Mouse (Mus musculus) heart, postnatal 4 days (tissue): ENCODE results near the gene Yeats4. TPM values are rescaled to one million over a fixed set of nuclear protein-coding genes. Genes with fewer than 3 reads are reported as not detected.
"Not testable (repeated sequence)": the region's sequence is repeated elsewhere in the genome, so short reads cannot be mapped to it uniquely, and the experiment has no call there.

Source experiments
- DNase-seq: peaks from one replicate; pipeline ENCODE4 v3.0.0; 2021
- total RNA-seq, 2 experiments: library from RNA; stranded (reverse); gene quantifications; 2 replicates each; pipeline ENCODE4 v1.2.3; 2021

The Yeats4 gene
- 10 to 100 TPM; 38.9 to 41.0 TPM for total RNA-seq

GRCm38 (mm10) chr10:117224102-117224990, at the start of gene Yeats4:
Gene Yeats4 (minus strand): TSS chr10:117224507.
- peak; percentile 95 for DNase-seq

DNA sequence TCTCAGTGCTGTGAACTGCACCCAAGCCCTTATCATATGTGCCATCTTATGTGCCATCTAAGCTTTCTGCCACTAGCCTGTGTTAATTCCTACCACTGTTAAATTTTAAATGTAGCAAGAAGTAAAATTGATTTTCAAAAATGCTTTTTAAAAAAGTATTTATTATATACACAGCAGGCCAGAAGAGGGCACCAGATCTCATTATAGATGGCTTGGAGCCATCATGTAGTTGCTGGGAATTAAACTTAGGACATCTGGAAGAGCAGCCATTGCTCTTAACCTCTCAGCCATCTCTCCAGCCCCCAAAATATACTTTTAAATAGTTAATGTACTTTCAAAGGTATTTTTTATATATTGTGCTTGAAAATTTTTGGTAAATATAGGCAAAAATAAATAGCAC, 47.7 kb upstream of the Yeats4 start:
- no peak for DNase-seq

DNA sequence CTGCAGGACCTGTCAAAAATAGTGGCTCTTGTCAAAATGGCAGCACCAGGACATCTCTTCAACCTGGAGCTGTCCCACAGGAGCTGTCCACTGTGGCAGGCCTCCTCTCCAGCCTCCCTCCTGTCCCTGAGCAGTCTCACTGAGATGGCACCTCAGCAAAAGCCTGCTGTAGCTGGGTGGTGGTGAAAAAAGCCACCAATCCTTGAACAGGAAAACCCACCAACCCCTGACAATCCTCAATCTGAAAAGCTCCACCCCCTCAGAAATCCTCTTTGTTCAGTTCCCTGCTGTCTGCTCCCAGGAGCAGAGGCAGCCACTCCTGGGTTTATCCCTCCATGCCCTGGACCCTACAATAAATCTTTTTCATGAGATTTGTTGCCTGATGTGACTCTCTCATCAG, 35.6 kb upstream of the Yeats4 start:
- DNase-seq, result no peak

DNA sequence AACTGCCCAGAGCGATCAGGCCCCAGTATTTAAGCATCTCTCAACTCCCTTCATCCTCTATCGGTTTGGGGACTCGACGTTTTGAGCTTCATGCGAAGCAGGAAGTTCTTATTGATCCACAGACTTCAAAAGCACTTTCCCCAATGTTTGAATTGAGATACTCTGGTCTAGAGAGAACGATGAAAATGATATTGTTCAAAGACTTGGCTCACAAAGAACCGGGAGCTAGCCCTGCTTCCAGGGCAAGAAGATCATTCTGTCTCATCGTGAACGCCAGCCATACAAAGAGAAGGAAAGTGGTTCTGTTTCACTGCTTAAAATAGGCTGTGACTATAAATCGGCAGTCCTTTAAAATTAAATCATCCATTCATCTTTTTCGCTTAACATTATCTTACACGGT, 14.3 kb upstream of the Yeats4 start, which contains the start of gene 9530003J23Rik:
Gene 9530003J23Rik (minus strand): TSS at position 101 of the 400 bp plus-strand sequence.
- no peak for DNase-seq

DNA sequence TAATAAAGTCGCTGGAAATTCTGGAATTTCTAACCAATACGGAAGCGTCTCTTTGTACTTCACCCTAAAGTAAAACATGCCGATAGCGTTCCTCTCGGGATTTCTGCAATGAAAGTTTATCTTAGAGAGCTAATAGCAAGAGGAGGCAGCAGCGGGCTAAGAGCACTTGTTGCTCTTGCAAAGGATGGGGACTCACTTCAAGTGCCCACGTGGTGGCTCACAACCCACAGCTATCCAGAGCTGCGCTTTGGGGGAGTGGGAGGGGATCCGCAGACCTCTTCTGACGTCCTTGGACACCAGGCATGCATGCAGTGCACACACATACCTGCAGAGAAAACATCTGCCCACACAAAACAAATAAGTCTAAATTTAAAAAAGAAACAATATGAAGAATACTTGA, 11.6 kb upstream of the Yeats4 start:
- no peak for DNase-seq

DNA sequence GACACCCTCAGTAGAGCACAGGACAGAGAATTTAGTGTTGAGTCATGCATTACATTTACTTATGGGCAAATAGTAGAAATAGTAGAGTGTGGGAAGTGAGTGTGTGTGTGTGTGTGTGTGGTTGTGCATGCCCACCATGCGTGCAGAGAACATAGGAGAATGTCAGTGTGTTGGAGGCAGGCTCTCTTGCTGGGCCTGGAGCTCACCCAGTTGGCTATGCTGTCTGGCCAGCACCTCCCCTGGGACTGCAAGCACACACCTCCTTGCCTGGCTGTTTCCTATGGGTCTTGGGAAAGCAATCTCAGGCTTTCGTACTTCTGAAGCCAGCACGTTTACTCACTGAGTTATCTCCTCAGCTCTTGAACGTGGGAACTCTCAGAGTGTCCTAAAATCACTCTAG, 10.5 kb upstream of the Yeats4 start:
- no peak for DNase-seq

DNA sequence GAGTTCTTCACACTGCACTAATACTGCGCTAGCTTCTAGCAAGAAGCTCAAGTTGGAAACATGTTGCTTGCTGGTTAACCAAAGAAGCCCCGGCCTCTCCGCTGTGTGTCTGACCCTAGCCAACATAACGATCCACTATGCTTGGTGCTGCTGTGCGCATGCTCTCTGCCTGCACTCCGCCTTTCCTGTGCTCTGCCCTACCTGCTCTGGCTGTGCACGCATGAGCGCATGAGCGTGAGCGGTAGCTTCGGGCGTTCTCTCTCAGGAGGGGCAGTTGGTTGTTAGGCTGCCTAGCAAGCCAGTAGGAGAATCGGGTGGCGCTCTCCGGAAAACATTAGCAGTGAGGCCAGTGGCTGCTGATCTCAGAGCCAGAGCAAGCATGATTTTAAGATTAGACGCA, 5.5 kb upstream of the Yeats4 start:
- DNase-seq, result no peak

DNA sequence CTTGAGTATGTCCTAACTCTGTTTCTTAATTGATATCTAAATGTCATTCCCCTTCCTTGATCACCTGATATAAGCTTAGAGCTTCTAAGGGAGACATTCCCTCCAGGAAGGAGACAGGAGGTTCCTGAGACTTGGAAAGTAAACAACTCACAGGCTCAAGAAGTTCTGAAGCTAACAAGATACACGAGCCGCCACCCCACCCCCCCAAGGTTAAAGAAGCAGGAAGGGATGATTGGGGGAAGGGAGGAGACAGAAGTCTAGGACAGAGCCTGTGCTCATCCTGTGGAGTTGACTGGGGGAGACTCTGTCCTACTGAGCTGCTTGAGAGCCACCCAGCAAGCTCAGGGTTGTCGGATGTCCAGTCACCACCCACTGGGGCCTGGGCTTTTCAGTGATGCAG, 1.7 kb upstream of the Yeats4 start:
- no peak for DNase-seq

DNA sequence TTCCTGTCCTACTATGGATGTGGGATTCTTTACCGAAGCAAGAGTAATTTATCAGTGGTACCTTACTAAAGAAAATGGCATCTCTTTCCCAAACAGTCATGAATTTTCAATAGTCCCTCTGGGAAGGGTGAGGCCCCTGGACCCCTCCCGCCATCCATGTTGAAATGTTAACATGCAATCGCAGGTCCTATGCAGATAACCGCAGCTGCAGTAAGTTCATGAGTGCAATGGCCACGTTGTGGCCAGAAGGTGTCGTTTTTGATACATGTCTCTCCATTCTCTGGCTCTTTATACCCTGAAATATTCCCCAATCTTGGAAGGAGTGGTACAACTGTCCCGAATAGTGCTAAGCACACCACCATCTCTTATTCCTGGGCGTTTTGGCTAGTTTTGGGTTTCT, 787 bp upstream of the Yeats4 start:
- no peak for DNase-seq

- no peak for DNase-seq
These were observed 577 bp downstream of the Yeats4 start for GRCm38 (mm10) chr10:117223758-117224101.

DNA sequence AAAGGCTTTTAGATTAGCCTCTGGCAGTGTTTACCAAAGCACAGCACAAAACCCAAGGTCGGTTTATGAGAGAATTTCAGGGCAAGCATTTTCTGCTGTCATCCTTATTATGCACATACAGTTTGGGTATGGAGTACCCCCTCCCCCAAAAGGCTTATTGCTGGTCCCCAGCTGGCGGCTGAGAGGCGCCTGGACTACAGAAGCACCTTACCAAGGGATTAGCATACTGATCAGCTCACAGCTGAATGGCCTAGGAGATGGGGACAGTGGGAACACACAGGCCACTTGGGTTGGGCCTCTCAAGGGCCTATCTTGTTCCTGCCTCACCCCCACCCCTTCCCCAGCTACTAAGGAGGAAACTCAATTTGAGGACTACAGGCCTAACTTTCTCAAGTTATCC, 1.5 kb downstream of the Yeats4 start:
- no peak for DNase-seq

GRCm38 (mm10) chr10:117218351-117218750, 6.0 kb downstream of the Yeats4 start:
- DNase-seq, result no peak

DNA sequence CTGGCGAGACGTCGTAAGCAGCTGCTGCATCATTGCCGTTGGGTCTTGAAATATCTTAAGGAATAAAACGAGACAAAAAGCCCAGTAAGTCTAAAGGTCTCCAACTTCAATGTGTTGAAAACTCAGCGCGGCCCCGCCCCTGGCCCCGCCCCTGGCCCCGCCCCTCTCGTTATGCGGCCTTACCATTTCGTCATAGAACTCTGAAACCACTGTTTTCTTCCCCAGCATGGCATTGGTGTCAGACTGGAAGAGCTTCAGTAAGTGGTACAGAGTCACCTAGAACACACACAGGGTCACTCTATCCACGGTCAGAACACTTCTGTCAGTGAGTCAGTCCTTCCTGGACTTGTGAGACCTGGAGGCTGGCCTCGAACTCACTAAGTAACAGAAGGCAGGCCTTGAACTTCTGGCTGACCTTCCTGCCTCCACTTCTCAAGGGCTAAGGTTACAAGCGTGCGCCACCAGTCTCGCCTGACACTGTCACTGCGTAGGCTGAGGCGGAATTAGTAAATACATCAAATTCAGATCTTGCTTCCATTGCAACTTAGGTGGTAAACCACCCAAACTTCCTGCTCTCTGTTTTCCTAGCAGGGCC, 7.0 kb downstream of the Yeats4 start:
- no peak for DNase-seq

- peak; percentile 67 for DNase-seq
These were observed 7.5 kb downstream of the Yeats4 start for GRCm38 (mm10) chr10:117216793-117217192.

- DNase-seq, result no peak
These were observed 8.2 kb downstream of the Yeats4 start for GRCm38 (mm10) chr10:117216132-117216495.

DNA sequence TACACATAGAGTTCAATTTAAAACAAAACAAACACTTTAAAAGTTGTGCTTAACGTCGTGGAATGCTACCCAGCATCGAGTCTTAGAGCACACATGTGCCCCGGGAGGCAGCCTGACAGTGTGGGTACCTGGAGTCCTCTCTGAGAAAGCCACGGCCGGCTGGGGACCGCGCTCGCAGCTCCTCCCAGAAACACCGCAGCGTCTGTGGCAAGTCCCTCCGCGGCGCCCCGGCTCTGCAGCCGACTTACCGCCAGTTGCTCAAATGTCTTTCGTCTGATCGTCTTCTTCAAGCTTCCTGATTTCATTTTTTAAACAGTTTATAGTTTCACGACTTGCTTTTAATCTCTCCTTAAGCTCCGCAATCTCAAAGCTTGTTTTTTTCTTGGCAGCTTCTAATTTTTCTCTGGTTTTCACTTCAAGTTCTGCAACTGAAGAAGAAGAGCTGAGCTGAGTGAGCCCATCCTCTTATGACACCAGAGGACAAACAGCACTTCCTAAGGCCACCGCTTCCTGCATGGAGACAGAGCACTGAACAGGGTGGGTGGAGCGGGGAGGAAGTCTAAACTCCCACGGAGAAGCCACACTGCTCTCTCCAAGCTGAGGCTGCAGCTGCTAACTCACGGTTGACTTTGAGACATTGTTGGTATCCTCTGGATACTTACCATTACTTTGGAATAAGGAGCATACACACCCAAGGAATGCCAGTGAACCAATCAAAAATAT, 8.7 kb downstream of the Yeats4 start:
- no peak for DNase-seq

DNA sequence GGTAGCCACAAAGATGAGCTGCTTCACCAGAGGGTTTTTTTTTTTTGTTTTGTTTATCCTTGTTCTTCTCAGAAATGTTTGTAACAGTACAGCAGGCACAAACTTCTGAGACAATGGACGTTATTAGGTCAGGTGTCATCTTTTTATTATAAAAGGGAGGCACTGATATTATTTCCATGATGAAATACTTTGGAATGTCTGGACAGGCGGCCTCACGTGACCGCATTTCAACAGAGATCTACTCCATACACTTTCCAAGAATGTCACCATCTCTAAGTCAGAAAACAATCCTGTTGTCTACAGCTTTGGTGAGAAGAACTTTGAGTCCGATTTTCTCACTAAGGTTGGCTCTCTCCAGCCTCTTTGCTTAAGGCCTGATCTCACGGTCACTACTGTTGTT, 13.3 kb downstream of the Yeats4 start:
- no peak for DNase-seq

GRCm38 (mm10) chr10:117209469-117209938, 14.8 kb downstream of the Yeats4 start:
- peak; percentile 47 for DNase-seq

GRCm38 (mm10) chr10:117208787-117209186, 15.5 kb downstream of the Yeats4 start:
- DNase-seq, result not testable (repeated sequence)

DNA sequence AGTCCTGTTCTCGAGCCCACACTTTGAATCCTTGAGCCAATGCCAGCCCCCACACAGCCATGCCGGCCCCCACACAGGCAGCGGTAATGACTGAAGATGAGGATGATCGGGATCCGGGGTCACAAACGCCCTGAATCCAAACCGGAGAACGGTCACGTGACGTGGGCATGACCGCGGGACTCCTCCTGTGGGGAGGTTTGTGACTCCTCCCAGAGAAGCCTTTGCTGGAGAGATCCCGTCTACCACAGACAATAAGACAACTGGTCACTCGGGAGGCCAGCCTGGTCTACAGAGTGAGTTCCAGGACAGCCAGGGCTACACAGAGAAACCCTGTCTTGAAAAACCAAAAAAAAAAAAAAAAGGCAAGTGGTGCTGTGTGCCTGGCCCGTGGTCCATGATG, 16.1 kb downstream of the Yeats4 start:
- DNase-seq, result no peak

- no peak for DNase-seq
These were observed 18.2 kb downstream of the Yeats4 start for GRCm38 (mm10) chr10:117206070-117206469.

DNA sequence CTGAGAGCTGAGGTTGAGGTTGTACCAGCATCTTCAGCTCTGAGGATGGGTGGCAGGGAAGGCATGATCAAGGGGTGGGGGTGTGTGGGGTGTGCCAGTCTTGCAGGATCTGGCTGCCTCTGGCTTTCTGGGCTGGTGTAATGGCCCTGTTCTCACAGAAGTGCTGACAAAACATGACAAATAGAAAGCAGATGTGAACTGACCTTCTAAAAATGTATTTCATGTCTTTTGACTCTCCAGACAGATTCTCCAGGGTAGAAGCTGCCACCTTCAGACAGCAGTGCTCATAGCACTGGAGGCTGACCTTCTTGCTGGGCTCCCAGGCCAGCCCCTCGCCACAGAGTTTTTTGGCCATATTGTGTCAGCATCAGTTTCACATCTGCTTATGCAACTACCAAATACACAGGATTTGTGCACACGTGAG, 20.7 kb downstream of the Yeats4 start:
- DNase-seq, result no peak

GRCm38 (mm10) chr10:117202981-117203557, 21.2 kb downstream of the Yeats4 start:
- DNase-seq, result no peak
